ENCODE assay signal across 15 mouse cellular contexts in genomic region chr7:101389256-101389655, GRCm38 (mm10). TPM values are rescaled to one million over a fixed set of nuclear protein-coding genes. Genes with fewer than 3 reads are reported as not detected.
"Had no signal": no experiment of that assay in that cellular context is flagged by ENCODE, and none has a peak within 500 bp of the region (broad histone marks: within the 10 kb centered on the region; RNA-seq: fewer than 3 reads in every experiment).

No protein-coding gene starts in this region.

- H3K4me2 ChIP-seq: limb, embryonic 15.5 days; liver, embryonic 15.5 days; lung, embryonic 14.5 days; midbrain, embryonic 11.5 days; midbrain, embryonic 15.5 days; neural tube, embryonic 12.5 days had no signal

- H3K9me3 ChIP-seq: limb, embryonic 15.5 days; liver, embryonic 15.5 days; midbrain, embryonic 15.5 days; neural tube, embryonic 12.5 days had no signal

- H3K4me3 ChIP-seq: limb, embryonic 15.5 days; liver, embryonic 15.5 days; midbrain, embryonic 15.5 days; neural tube, embryonic 12.5 days had no signal

- DNase-seq: kidney, adult 9 months; kidney, postnatal 36 days; layer of hippocampus, adult 9-11 months; layer of hippocampus, postnatal 36 days; lung, embryonic 14.5 days; lung, postnatal 10 days; thymus, adult 18-20 months; thymus, postnatal 14 days had no signal

- H3K4me1 ChIP-seq: midbrain, embryonic 15.5 days had no signal

- H3K27me3 ChIP-seq: limb, embryonic 15.5 days; liver, embryonic 15.5 days; midbrain, embryonic 15.5 days; neural tube, embryonic 12.5 days had no signal

- ATAC-seq: midbrain, embryonic 15.5 days had no signal

- H3K9ac ChIP-seq: limb, embryonic 15.5 days; liver, embryonic 15.5 days; lung, embryonic 14.5 days; midbrain, embryonic 15.5 days; neural tube, embryonic 12.5 days had no signal

- H3K27ac ChIP-seq: kidney, postnatal 0 days; limb, embryonic 15.5 days; liver, embryonic 15.5 days; midbrain, embryonic 15.5 days; neural tube, embryonic 12.5 days had no signal

- H3K36me3 ChIP-seq: midbrain, embryonic 15.5 days; neural tube, embryonic 12.5 days had no signal

RNA-seq across cellular contexts. Expression of gene Gm45837, which starts 21.4 kb away (rescaled TPM):
- total RNA-seq: left cerebral cortex, postnatal 25 days had no signal
- polyA plus RNA-seq: liver, embryonic 15.5 days; lung, embryonic 14.5 days; midbrain, embryonic 11.5 days; midbrain, embryonic 15.5 days; neural tube, embryonic 12.5 days had no signal
